Mouse (Mus musculus) hindbrain, embryonic 14.5 days (tissue): Measurements from ENCODE around the gene Nhsl1. TPM values are rescaled to one million over a fixed set of nuclear protein-coding genes. Genes with fewer than 3 reads are reported as not detected.

Experiments
- ATAC-seq: fragments of 200-750 bp; cut with Nextera tagmentation; 2 replicates; pipeline ENCODE4 v1.8.0; 2017; ENCODE audit warnings: moderate number of reproducible peaks, mild to moderate bottlenecking, moderate TSS enrichment, moderate library complexity; ENCODE audit not compliant: low FRiP score
- DNase-seq: peaks from one replicate; pipeline ENCODE4 v3.0.0-alpha.2; 2015; ENCODE audit warnings: low spot score
- H3K27ac ChIP-seq: fragments of 300-500 bp; sonication (generic); 2 replicates; pipeline ENCODE4 v1.5.1; 2014; ENCODE audit warnings: mild to moderate bottlenecking, moderate library complexity
- H3K27me3 ChIP-seq: fragments of 300-500 bp; sonication (generic); 2 replicates; pipeline ENCODE4 v1.6.1; 2014; ENCODE audit warnings: mild to moderate bottlenecking, low read length, mixed read lengths; ENCODE audit not compliant: control insufficient read depth, insufficient read depth
- H3K36me3 ChIP-seq: fragments of 300-500 bp; sonication (generic); replicated peaks from 2 replicates; pipeline ENCODE4 v1.6.1; 2014; ENCODE audit not compliant: control insufficient read depth, insufficient read depth
- H3K4me1 ChIP-seq: fragments of 300-500 bp; sonication (generic); replicated peaks from 2 replicates; pipeline ENCODE4 v1.6.1; 2014; ENCODE audit warnings: antibody characterized with exemption, low read length, mixed read lengths; ENCODE audit not compliant: control insufficient read depth, insufficient read depth
- H3K4me2 ChIP-seq: fragments of 300-500 bp; sonication (generic); replicated peaks from 2 replicates; pipeline ENCODE4 v1.6.1; 2014; ENCODE audit warnings: mild to moderate bottlenecking, moderate library complexity
- H3K4me3 ChIP-seq: fragments of 300-500 bp; sonication (generic); replicated peaks from 2 replicates; pipeline ENCODE4 v1.5.1; 2014; ENCODE audit warnings: mild to moderate bottlenecking, low read length
- H3K9ac ChIP-seq: fragments of 300-500 bp; sonication (generic); 2 replicates; pipeline ENCODE4 v1.6.1; 2014
- H3K9me3 ChIP-seq: fragments of 300-500 bp; sonication (generic); 2 replicates; pipeline ENCODE4 v1.6.1; 2016; ENCODE audit warnings: low read length; ENCODE audit not compliant: control insufficient read depth
- WGBS: fragments of 180-500 bp; shearing (Covaris S2); extraction: QIAGEN DNeasy Blood & Tissue Kit; methylation state at CpG from one replicate; pipeline ENCODE4 v1.1.7; 2014; 5-methylcytosine and 5-hydroxymethylcytosine counted together
- polyA plus RNA-seq: library from polyadenylated mRNA; unstranded; fragments of >200 nt; fragmentation: Nextera tagmentation; extraction: Ambion mirVana; gene quantifications from 2 replicates; pipeline ENCODE4 v1.2.1, GENCODE M21; 2014

Gene Nhsl1
- polyA plus RNA-seq, 1 experiment from 2014 or later = 17.8 TPM

DNA sequence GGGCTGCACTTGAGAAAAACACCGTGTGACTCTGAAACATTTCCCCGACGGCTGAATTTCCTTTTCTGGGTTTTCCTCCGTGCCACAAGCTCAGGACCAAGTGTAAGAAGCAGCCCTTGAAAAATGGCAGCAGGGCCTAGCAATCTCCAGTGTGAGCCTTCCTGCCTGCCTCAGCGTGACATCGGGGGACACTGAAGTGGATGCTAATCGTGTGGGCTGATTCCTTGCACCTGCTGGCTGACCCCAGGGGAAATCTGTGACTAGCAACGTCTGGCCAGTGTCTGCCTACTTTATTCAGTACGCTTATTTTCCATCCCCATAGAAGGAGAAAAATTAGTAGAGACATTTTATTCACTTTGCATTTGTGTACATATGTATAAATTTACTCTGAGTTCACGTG, 100.7 kb downstream of the Nhsl1 start:
- Histone ChIP-seq H3K27ac (peak overlapping the region; percentile 32), H3K4me1 (peaks cover 5% of the 10 kb centered on the region; the same call in 1 of the 2 replicates), H3K9me3 (no peaks in the 10 kb centered on the region), H3K9ac (no peak overlapping the region), H3K4me3 (no peak overlapping the region), H3K36me3 (no peaks in the 10 kb centered on the region), H3K4me2 (no peak overlapping the region), H3K27me3 (no peaks in the 10 kb centered on the region)
- ATAC-seq = no peak
- 35% methylated on average over 10 of the region's 10 CpGs for WGBS
- no peak for DNase-seq

DNA sequence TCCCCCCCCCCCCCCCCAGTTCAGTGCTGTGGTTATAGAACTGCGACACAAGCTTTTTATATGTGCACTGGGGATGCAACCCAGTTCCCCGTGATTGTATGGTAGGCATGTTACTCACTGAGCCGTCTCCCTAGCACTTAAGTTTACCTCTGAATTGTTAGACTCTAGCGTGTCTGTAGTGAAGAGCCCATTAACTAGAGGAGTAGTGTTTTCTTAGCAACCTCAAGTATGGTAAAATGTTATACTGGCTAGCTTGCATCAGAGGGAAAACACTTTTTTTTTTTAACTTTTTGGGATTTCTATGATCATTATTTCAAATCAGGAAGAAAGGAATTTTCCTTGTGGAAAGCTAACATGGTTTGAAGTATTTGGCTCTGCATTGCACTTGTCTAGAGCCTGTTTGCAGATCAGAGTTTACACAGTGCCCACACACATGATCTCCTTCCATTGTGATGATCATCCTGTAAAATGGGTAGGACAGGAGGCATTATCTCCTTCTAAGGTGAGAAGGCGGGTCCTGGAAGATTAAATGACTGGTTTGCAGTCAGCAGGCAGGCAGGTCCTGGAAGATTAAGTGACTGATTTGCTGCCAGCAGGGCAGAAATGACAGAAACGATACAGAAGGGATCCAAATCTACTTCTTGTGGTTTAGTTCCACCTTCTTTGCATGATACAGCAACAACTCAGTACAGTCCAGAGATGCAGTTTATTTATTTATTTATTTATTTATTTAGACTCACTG, 101.6 kb downstream of the Nhsl1 start:
- Histone ChIP-seq H3K27me3 (no peaks in the 10 kb centered on the region), H3K4me2 (no peak overlapping the region), H3K4me1 (peaks cover 5% of the 10 kb centered on the region; the same call in 1 of the 2 replicates), H3K9ac (no peak overlapping the region), H3K9me3 (no peaks in the 10 kb centered on the region), H3K27ac (no peak overlapping the region), H3K4me3 (no peak overlapping the region), H3K36me3 (no peaks in the 10 kb centered on the region)
- ATAC-seq (no peak), DNase-seq (no peak)
- WGBS = 81% methylated on average over 6 of the region's 6 CpGs

DNA sequence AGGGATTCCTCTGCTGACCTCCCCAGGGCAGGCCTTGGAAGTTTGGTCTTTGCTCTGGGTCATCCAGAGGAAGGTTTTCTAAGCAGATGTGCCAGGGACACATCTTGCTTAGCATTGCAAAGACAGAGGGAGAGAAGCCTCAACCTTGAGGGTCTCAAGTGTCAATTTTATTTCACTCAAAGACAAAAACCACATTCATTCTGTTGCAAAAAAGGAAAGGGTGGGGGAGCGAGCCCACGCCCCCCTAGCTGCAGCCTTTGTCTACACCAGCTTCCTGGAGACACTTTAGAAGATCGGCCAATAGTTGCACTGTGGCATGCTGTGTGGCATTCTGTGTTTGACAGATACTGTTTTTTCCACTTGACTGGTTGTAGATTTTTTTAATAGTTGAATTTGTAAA, 104.2 kb downstream of the Nhsl1 start:
- Histone ChIP-seq H3K9ac (no peak overlapping the region), H3K27me3 (no peaks in the 10 kb centered on the region), H3K4me3 (no peak overlapping the region), H3K9me3 (no peaks in the 10 kb centered on the region), H3K36me3 (no peaks in the 10 kb centered on the region), H3K4me2 (no peak overlapping the region), H3K27ac (no peak overlapping the region), H3K4me1 (peaks cover 5% of the 10 kb centered on the region; the same call in 1 of the 2 replicates)
- ATAC-seq (no peak), DNase-seq (no peak)
- 13% methylated on average over 3 of the region's 3 CpGs for WGBS

DNA sequence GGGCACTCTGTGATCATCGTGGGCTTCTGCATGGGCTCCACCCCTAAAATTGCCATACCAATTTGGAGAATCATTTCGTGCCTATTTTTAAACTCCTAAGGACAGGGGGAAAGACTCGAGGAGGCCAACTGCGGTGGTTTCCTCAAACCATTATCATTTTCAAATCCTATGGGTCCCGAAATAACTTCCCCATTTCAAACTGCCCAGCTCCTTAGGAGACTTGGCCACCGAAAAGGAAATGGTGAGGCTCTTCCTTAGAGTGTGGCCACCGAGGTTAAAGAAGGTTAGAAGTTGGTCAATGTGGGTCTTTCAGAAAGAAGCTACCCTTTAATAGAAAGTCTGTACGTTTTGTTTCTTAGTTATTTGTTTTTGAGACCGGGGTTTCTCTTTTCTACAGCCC, 104.8 kb downstream of the Nhsl1 start:
- Histone ChIP-seq H3K27me3 (no peaks in the 10 kb centered on the region), H3K4me1 (peaks cover 5% of the 10 kb centered on the region; the same call in 1 of the 2 replicates), H3K9ac (no peak overlapping the region), H3K4me2 (no peak overlapping the region), H3K36me3 (no peaks in the 10 kb centered on the region), H3K9me3 (no peaks in the 10 kb centered on the region), H3K4me3 (no peak overlapping the region), H3K27ac (no peak overlapping the region)
- no peak for DNase-seq
- no peak for ATAC-seq
- 45% methylated on average over 9 of the region's 9 CpGs for WGBS

DNA sequence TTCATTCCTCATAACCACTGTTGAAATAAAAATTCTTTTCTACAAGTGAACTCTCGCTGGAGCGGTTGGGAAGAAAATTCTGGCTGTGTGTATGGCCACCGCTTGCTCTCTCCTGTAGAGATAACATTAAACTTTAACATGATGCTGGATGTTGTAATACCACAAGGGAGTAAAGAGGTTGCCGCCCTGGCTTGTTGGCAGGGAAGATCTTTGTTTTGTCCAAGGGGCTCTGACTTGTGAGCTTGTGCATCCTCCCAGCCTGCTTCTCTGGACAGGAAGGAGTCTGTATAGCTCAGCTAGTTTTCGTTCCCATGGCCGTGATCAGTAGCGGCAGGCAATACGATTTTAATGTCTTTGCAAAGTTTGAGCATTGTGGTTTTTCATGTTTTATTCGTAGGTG, 109.1 kb downstream of the Nhsl1 start:
- no peaks in the 10 kb centered on the region; the same call in 1 of the 2 replicates for H3K36me3 ChIP-seq
- H3K9ac ChIP-seq = no peak overlapping the region
- DNase-seq (no peak), ATAC-seq (no peak)
- peaks cover 15% of the 10 kb centered on the region for H3K4me1 ChIP-seq
- no peak overlapping the region for H3K27ac ChIP-seq
- H3K4me2 ChIP-seq = no peak overlapping the region
- H3K9me3 ChIP-seq = no peaks in the 10 kb centered on the region
- WGBS = 95% methylated on average over 9 of the region's 9 CpGs
- H3K27me3 ChIP-seq = no peaks in the 10 kb centered on the region
- no peak overlapping the region for H3K4me3 ChIP-seq

DNA sequence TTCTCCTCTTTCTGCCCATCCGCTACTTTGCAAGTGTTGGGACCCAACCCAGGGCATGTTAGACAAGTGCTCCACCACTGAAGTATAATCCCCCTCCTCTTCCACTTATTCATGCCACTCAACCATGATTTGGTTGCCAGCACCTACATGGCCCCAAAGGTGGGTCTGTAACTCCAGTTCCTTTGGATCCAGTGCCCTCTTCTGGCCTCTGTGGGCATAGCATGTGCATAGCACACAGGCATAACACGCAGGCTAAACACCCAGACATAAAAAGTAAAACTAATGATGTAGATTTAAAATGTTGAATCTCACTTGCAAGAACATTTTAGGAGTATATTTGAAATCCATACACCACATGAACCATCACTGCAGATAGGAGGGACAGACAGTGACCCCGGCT, 110.7 kb downstream of the Nhsl1 start:
- WGBS = 100% methylated on average over 3 of the region's 3 CpGs
- Histone ChIP-seq H3K36me3 (no peaks in the 10 kb centered on the region; the same call in 1 of the 2 replicates), H3K27me3 (no peaks in the 10 kb centered on the region), H3K9me3 (no peaks in the 10 kb centered on the region), H3K27ac (no peak overlapping the region), H3K9ac (no peak overlapping the region), H3K4me1 (peaks cover 14% of the 10 kb centered on the region), H3K4me3 (no peak overlapping the region), H3K4me2 (no peak overlapping the region)
- DNase-seq (no peak), ATAC-seq (no peak)

DNA sequence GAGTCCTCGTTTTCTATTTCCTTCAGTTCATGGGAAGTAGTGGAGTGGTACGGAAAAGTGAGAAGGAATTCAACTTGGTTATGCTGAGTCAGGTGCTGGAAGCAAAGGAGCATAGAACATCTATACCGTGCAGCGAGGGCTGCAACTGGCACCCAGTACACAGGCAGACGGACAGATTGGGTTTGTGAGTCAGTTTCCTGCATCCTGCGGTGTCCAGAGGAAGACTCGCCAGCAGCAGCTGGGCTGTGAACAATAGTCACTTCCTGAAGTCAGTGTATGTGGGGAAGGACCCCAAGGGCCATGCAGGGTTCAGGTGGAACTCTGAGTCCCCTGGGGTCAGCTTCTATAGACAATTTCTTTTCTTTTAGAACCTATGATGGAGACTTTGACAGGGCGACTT, 111.4 kb downstream of the Nhsl1 start:
- ATAC-seq (peak; percentile 54), DNase-seq (no peak)
- peaks cover 14% of the 10 kb centered on the region for H3K4me1 ChIP-seq
- WGBS = 63% methylated on average over 8 of the region's 8 CpGs
- no peak overlapping the region for H3K9ac ChIP-seq
- peak overlapping the region; percentile 51; the same call in 1 of the 2 replicates for H3K4me2 ChIP-seq
- no peak overlapping the region for H3K4me3 ChIP-seq
- H3K36me3 ChIP-seq = no peaks in the 10 kb centered on the region; the same call in 1 of the 2 replicates
- no peaks in the 10 kb centered on the region for H3K27me3 ChIP-seq
- H3K27ac ChIP-seq = no peak overlapping the region
- no peaks in the 10 kb centered on the region for H3K9me3 ChIP-seq

DNA sequence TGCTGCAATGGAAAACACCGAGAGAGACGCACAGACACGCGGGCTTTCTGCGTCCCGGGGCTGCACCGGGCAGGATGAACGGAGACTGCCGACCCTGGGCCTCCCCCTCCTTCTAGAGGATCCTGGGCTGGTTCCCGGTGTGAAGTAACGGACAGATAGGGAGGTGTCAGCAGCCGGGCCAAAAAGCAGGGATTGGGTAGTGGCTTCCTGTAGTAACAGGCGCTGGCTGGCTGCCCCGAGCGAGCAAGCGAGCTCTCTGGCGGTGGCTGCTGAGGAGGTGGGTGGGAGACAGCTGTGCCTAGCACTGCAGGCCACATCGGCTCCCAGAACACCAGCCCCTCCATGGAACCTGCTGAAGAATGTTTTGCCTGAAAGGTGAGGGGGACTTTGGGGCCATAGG, 112.2 kb downstream of the Nhsl1 start:
- DNase-seq (peak; percentile 52), ATAC-seq (peak; percentile 82)
- Histone ChIP-seq H3K4me3 (peak overlapping the region; percentile 25), H3K27me3 (no peaks in the 10 kb centered on the region), H3K9ac (peak overlapping the region; percentile 53), H3K4me2 (peak overlapping the region; percentile 51), H3K27ac (peak overlapping the region; percentile 79), H3K4me1 (peaks cover 17% of the 10 kb centered on the region), H3K9me3 (no peaks in the 10 kb centered on the region), H3K36me3 (no peaks in the 10 kb centered on the region; the same call in 1 of the 2 replicates)
- WGBS = under 1% methylated on average over 18 of the region's 18 CpGs

DNA sequence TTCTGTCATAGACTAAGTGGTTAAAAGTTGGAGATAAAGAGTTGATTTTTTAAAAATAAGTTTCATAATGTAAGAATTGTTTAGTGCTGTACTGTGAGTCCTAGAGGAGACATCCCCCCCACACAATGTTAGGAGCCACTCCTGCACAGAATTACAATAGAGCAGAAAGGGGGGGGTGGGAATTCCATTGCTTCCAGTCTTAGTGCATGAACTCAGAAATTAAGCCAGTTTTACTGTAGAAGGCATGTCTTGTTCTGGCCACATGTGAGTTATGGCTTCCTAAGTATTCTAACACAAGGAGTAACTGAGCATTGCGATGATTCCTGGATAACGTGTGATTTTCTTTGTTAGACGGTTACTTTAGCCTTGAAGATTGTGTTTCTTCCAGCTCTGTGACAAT, 112.8 kb downstream of the Nhsl1 start:
- H3K4me2 ChIP-seq = peak overlapping the region; percentile 51; the same call in 1 of the 2 replicates
- H3K36me3 ChIP-seq = no peaks in the 10 kb centered on the region; the same call in 1 of the 2 replicates
- H3K4me3 ChIP-seq = 0 out of 2 replicates have a peak overlapping the region, but pooled peaks have one; percentile 25
- ATAC-seq (no peak), DNase-seq (no peak)
- H3K9me3 ChIP-seq = no peaks in the 10 kb centered on the region
- H3K27me3 ChIP-seq = no peaks in the 10 kb centered on the region
- H3K27ac ChIP-seq = no peak overlapping the region
- peak overlapping the region; percentile 53; the same call in 1 of the 2 replicates for H3K9ac ChIP-seq
- 74% methylated on average over 3 of the region's 3 CpGs for WGBS
- peaks cover 22% of the 10 kb centered on the region for H3K4me1 ChIP-seq
